Mouse (Mus musculus): ENCODE measurements around the gene Cdkn2d. TPM values are rescaled to one million over a fixed set of nuclear protein-coding genes. Genes with fewer than 3 reads are reported as not detected.

Gene Cdkn2d
- polyA plus RNA-seq, 1 experiment = 36.6 TPM

- TF ChIP-seq TAL1 (IDR thresholded peaks at IDR 0.05; ENCODE audit: low read length) (no peak), GATA1 (IDR thresholded peaks at IDR 0.05; ENCODE audit: low read length) (no peak)
- H3K9me3 ChIP-seq (ENCODE audit: control insufficient read depth, low read length) = no peaks in the 10 kb centered on the region
- H3K4me3 ChIP-seq (replicated peaks) = peak within 1 kb of the TSS; percentile 79
- H3K4me1 ChIP-seq (ENCODE audit: control insufficient read depth) = peaks cover 51% of the 10 kb centered on the region
- peaks cover 69% of the 10 kb centered on the region for H3K36me3 ChIP-seq (ENCODE audit: control insufficient read depth)
- H3K27me3 ChIP-seq (ENCODE audit: control insufficient read depth) = no peaks in the 10 kb centered on the region
Observed at GRCm38 (mm10) chr9:21287571-21288402, 3.4 kb downstream of the Cdkn2d start, which contains the start of gene Kri1. TSS of gene Kri1 (minus strand) at chr9:21287969.

- H3K4me1 ChIP-seq (ENCODE audit: control insufficient read depth) = peaks cover 44% of the 10 kb centered on the region
- no peak for TF ChIP-seq TAL1 (IDR thresholded peaks at IDR 0.05; ENCODE audit: low read length)
- no peak for TF ChIP-seq GATA1 (IDR thresholded peaks at IDR 0.05; ENCODE audit: low read length)
- no peaks in the 10 kb centered on the region for H3K27me3 ChIP-seq (ENCODE audit: control insufficient read depth)
- peaks cover 80% of the 10 kb centered on the region for H3K36me3 ChIP-seq (ENCODE audit: control insufficient read depth)
- no peaks in the 10 kb centered on the region for H3K9me3 ChIP-seq (ENCODE audit: control insufficient read depth, low read length)
- H3K4me3 ChIP-seq (replicated peaks) = peak overlapping the region; percentile 79
Observed at GRCm38 (mm10) chr9:21286753-21287152, 4.5 kb downstream of the Cdkn2d start.

- Histone ChIP-seq H3K4me3 (replicated peaks) (no peak overlapping the region), H3K9me3 (ENCODE audit: control insufficient read depth, low read length) (no peaks in the 10 kb centered on the region), H3K36me3 (ENCODE audit: control insufficient read depth) (peaks cover 91% of the 10 kb centered on the region), H3K27me3 (ENCODE audit: control insufficient read depth) (no peaks in the 10 kb centered on the region), H3K4me1 (ENCODE audit: control insufficient read depth) (peaks cover 37% of the 10 kb centered on the region)
- no peak for TF ChIP-seq GATA1 (IDR thresholded peaks at IDR 0.05; ENCODE audit: low read length)
- TF ChIP-seq TAL1 (IDR thresholded peaks at IDR 0.05; ENCODE audit: low read length) = no peak
Observed at GRCm38 (mm10) chr9:21283994-21284393, 7.2 kb downstream of the Cdkn2d start.

GRCm38 (mm10) chr9:21283591-21283990 is 7.6 kb downstream of the Cdkn2d start:
- Histone ChIP-seq H3K9me3 (ENCODE audit: control insufficient read depth, low read length) (no peaks in the 10 kb centered on the region), H3K4me1 (ENCODE audit: control insufficient read depth) (peaks cover 33% of the 10 kb centered on the region), H3K36me3 (ENCODE audit: control insufficient read depth) (peaks cover 91% of the 10 kb centered on the region), H3K4me3 (replicated peaks) (no peak overlapping the region), H3K27me3 (ENCODE audit: control insufficient read depth) (no peaks in the 10 kb centered on the region)
- TF ChIP-seq TAL1 (IDR thresholded peaks at IDR 0.05; ENCODE audit: low read length) = no peak

GRCm38 (mm10) chr9:21277776-21278175 is 13.4 kb downstream of the Cdkn2d start:
- H3K4me1 ChIP-seq (ENCODE audit: control insufficient read depth) = peaks cover 34% of the 10 kb centered on the region
- no peak overlapping the region for H3K4me3 ChIP-seq (replicated peaks)
- H3K27me3 ChIP-seq (ENCODE audit: control insufficient read depth) = no peaks in the 10 kb centered on the region
- H3K9me3 ChIP-seq (ENCODE audit: control insufficient read depth, low read length) = no peaks in the 10 kb centered on the region
- TF ChIP-seq TAL1 (IDR thresholded peaks at IDR 0.05; ENCODE audit: low read length) (no peak), GATA1 (IDR thresholded peaks at IDR 0.05; ENCODE audit: low read length) (no peak)
- H3K36me3 ChIP-seq (ENCODE audit: control insufficient read depth) = peaks cover 97% of the 10 kb centered on the region

GRCm38 (mm10) chr9:21276307-21276706 is 14.9 kb downstream of the Cdkn2d start:
- Histone ChIP-seq H3K9me3 (ENCODE audit: control insufficient read depth, low read length) (no peaks in the 10 kb centered on the region), H3K4me3 (replicated peaks) (no peak overlapping the region), H3K27me3 (ENCODE audit: control insufficient read depth) (no peaks in the 10 kb centered on the region), H3K36me3 (ENCODE audit: control insufficient read depth) (peaks cover 97% of the 10 kb centered on the region), H3K4me1 (ENCODE audit: control insufficient read depth) (peaks cover 38% of the 10 kb centered on the region)
- no peak for TF ChIP-seq GATA1 (IDR thresholded peaks at IDR 0.05; ENCODE audit: low read length)
- no peak for TF ChIP-seq TAL1 (IDR thresholded peaks at IDR 0.05; ENCODE audit: low read length)

- Histone ChIP-seq H3K4me1 (ENCODE audit: control insufficient read depth) (peaks cover 42% of the 10 kb centered on the region), H3K4me3 (replicated peaks) (no peak overlapping the region)
- TF ChIP-seq TAL1 (IDR thresholded peaks at IDR 0.05; ENCODE audit: low read length) (no peak), GATA1 (IDR thresholded peaks at IDR 0.05; ENCODE audit: low read length) (no peak)
Observed at GRCm38 (mm10) chr9:21275727-21276126, 15.5 kb downstream of the Cdkn2d start.

DNA sequence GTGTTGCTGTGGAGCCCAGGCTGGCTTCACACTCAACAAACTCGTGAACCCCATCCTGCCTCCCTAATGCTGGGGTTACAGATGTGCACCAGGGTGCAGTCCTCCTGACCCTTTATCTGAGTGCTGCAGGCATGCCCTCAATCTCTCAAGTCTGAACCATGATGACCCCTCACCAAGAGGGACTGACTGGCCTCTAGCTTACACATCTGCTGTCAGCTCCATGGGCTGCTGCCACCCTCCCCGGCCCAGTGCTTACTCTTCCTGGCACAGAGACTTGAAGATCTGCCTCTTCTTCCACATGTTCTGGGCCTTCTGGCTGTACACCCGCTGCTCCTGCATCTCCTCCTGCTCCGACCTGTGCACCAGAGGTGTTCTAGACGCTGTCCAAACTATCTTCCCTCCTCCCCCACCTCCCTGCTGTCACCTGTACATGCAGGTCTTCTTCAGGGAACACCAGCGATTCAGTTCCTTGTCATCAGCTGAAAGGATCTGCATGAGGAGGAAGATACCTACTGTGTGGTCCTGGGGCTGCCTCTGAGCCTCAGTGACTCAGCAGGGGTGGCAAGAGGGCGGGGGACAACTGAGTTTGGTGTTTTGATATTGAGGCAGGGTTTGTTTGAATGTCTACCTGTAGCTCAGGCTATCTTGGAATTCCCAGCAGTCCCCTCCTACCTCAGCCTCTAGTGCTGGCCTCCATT is 16.0 kb downstream of the Cdkn2d start:
- TF ChIP-seq GATA1 (IDR thresholded peaks at IDR 0.05; ENCODE audit: low read length) (no peak), TAL1 (IDR thresholded peaks at IDR 0.05; ENCODE audit: low read length) (peak; percentile 36; the same call in 1 of the 3 replicates)
- Histone ChIP-seq H3K4me1 (ENCODE audit: control insufficient read depth) (peaks cover 47% of the 10 kb centered on the region), H3K4me3 (replicated peaks) (no peak overlapping the region), H3K27me3 (ENCODE audit: control insufficient read depth) (no peaks in the 10 kb centered on the region), H3K9me3 (ENCODE audit: control insufficient read depth, low read length) (no peaks in the 10 kb centered on the region), H3K36me3 (ENCODE audit: control insufficient read depth) (peaks cover 99% of the 10 kb centered on the region)

More at GRCm38 (mm10) chr9:21275727-21276126, 15.5 kb downstream of the Cdkn2d start:
- H3K36me3 ChIP-seq (ENCODE audit: control insufficient read depth) = peaks cover 97% of the 10 kb centered on the region
- H3K27me3 ChIP-seq (ENCODE audit: control insufficient read depth) = no peaks in the 10 kb centered on the region
- no peaks in the 10 kb centered on the region for H3K9me3 ChIP-seq (ENCODE audit: control insufficient read depth, low read length)

- Histone ChIP-seq H3K36me3 (ENCODE audit: control insufficient read depth) (peaks cover 99% of the 10 kb centered on the region), H3K9me3 (ENCODE audit: control insufficient read depth, low read length) (no peaks in the 10 kb centered on the region), H3K4me1 (ENCODE audit: control insufficient read depth) (peaks cover 52% of the 10 kb centered on the region), H3K27me3 (ENCODE audit: control insufficient read depth) (no peaks in the 10 kb centered on the region), H3K4me3 (replicated peaks) (no peak overlapping the region)
- TF ChIP-seq GATA1 (IDR thresholded peaks at IDR 0.05; ENCODE audit: low read length) (no peak), TAL1 (IDR thresholded peaks at IDR 0.05; ENCODE audit: low read length) (no peak)
Observed at GRCm38 (mm10) chr9:21274336-21274735, 16.9 kb downstream of the Cdkn2d start.
